Mouse (Mus musculus) stomach, postnatal 0 days (tissue): ENCODE data around the gene Gnptab.

Source experiments
- CTCF ChIP-seq: IDR thresholded peaks from 2 replicates; pipeline ENCODE4 v1.5.1; 2016; ENCODE audit warnings: antibody characterized with exemption, low read depth, mild to moderate bottlenecking, moderate library complexity
- EP300 ChIP-seq: optimal IDR thresholded peaks from 2 replicates; pipeline ENCODE3; 2016; ENCODE audit warnings: antibody characterized with exemption

DNA sequence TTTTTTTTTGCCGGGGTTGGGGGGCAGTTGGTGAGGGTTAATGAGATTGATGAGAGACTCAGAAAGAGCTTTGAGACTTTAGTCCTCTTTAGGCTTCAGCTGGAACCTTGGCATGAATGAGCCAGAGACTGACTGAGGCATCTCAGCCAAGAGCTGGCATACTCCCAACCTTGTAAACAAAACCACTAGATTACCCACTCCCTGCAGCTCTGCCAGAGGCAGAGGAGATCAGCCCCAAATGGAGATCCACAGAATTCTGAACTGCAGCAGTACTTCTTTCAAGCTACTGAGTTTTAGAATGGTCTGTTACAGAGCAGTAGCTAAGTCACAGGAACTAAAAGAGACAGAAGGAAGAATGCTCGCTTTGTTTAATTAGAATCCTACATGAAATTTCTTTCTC is 72.3 kb downstream of the Gnptab start:
- TF ChIP-seq EP300 = no peak
- TF ChIP-seq CTCF = no peak
